Mouse (Mus musculus) kidney, adult 2 months (tissue): ENCODE data around the gene Pde6h.

ENCODE experiments used
- CTCF ChIP-seq: fragments of 200-500 bp; conservative IDR thresholded peaks from 2 replicates; pipeline ENCODE4 v1.5.1; 2011; ENCODE audit warnings: low read depth, mild to moderate bottlenecking, control low read depth, low read length, moderate library complexity, mixed read lengths; ENCODE audit not compliant: insufficient read depth, insufficient read length
- POLR2A ChIP-seq: fragments of 200-500 bp; IDR thresholded peaks from one replicate; pipeline ENCODE4 v1.6.1; 2011; ENCODE audit warnings: low read depth, low read length, control low read depth

GRCm38 (mm10) chr6:136939326-136940187 lies 15.9 kb downstream of the Pde6h start:
- TF ChIP-seq CTCF: no peak
- no peak for TF ChIP-seq POLR2A
